Mouse (Mus musculus): ENCODE data around the gene Tmem131.

GRCm38 (mm10) chr1:36807086-36807485, 136.4 kb downstream of the Tmem131 start:
- TF ChIP-seq CTCF (conservative IDR thresholded peaks at IDR 0.05 in 1 of 2, IDR thresholded peaks at IDR 0.05 in 1 of 2; ENCODE audit: low read depth in 2 of 2, low read length in 2 of 2) (no peak), EP300 (IDR thresholded peaks at IDR 0.05; ENCODE audit: low read length) (no peak)

Measured in CH12.LX (cell line).